Mouse (Mus musculus) kidney, adult 2 months (tissue): ENCODE measurements around the gene Mfsd14a. TPM values are rescaled to one million over a fixed set of nuclear protein-coding genes. Genes with fewer than 3 reads are reported as not detected.

ENCODE experiments used
- DNase-seq: peaks from one replicate; pipeline ENCODE4 v3.0.0; 2021
- H3K27ac ChIP-seq: fragments of 200-500 bp; 2 replicates; pipeline ENCODE4 v1.5.1; 2012; ENCODE audit warnings: low read depth, low read length, control low read depth, inconsistent platforms; ENCODE audit not compliant: insufficient read depth
- H3K27me3 ChIP-seq: fragments of 200-500 bp; replicated peaks from 2 replicates; pipeline ENCODE4 v1.6.1; 2012; ENCODE audit warnings: mild to moderate bottlenecking, moderate library complexity, low read length, inconsistent platforms; ENCODE audit not compliant: control insufficient read depth, insufficient read depth
- H3K36me3 ChIP-seq: fragments of 200-500 bp; 2 replicates; pipeline ENCODE4 v1.6.1; 2012; ENCODE audit warnings: mild to moderate bottlenecking, moderate library complexity, low read length, inconsistent platforms; ENCODE audit not compliant: control insufficient read depth, insufficient read depth
- H3K4me1 ChIP-seq: fragments of 200-500 bp; 2 replicates; pipeline ENCODE4 v1.6.1; 2011; ENCODE audit warnings: low read length; ENCODE audit not compliant: control insufficient read depth, insufficient read depth
- H3K4me3 ChIP-seq: fragments of 200-500 bp; 2 replicates; pipeline ENCODE4 v1.5.1; 2011; ENCODE audit warnings: mild to moderate bottlenecking, low read depth, low read length, control low read depth; ENCODE audit not compliant: insufficient read depth
- CTCF ChIP-seq: fragments of 200-500 bp; conservative IDR thresholded peaks from 2 replicates; pipeline ENCODE4 v1.5.1; 2011; ENCODE audit warnings: low read depth, mild to moderate bottlenecking, control low read depth, low read length, moderate library complexity, mixed read lengths; ENCODE audit not compliant: insufficient read depth, insufficient read length
- POLR2A ChIP-seq: fragments of 200-500 bp; IDR thresholded peaks from one replicate; pipeline ENCODE4 v1.6.1; 2011; ENCODE audit warnings: low read depth, low read length, control low read depth
- WGBS: fragments of 180-500 bp; shearing (Covaris S2); methylation state at CpG from one replicate; pipeline ENCODE4 v1.1.7; 2018; 5-methylcytosine and 5-hydroxymethylcytosine counted together
- polyA plus RNA-seq: library from polyadenylated mRNA; depleted of rRNA; stranded (reverse); fragments of >200 nt; gene quantifications from 2 replicates; pipeline ENCODE4 v1.2.3, GENCODE M21; 2012

Gene Mfsd14a
- polyA plus RNA-seq, 1 experiment: 27.8 TPM

DNA sequence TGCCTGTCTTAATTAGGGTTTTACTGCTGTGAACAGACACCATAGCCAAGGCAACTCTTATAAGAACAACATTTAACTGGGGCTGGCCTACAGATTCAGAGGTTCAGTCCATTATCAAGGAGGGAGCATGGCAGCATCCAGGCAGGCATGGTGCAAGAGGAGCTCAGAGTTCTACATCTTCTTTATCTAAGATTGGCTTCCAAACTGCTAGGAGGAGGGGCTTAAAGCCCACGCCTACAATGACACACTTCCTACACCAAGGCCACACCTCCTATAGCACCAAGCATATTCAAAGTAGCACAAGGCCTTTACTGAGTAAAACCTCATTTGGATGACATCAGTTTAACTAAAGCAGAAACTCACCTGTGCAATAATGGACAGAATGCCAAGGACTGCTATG lies 22.5 kb downstream of the Mfsd14a start:
- no peak overlapping the region for H3K27ac ChIP-seq
- 82% methylated on average over 1 of the region's 1 CpGs for WGBS
- H3K4me1 ChIP-seq: no peaks in the 10 kb centered on the region
- no peak overlapping the region for H3K4me3 ChIP-seq
- no peak for TF ChIP-seq POLR2A
- TF ChIP-seq CTCF: no peak
- no peaks in the 10 kb centered on the region for H3K27me3 ChIP-seq
- DNase-seq: no peak
- peaks cover 8% of the 10 kb centered on the region for H3K36me3 ChIP-seq

DNA sequence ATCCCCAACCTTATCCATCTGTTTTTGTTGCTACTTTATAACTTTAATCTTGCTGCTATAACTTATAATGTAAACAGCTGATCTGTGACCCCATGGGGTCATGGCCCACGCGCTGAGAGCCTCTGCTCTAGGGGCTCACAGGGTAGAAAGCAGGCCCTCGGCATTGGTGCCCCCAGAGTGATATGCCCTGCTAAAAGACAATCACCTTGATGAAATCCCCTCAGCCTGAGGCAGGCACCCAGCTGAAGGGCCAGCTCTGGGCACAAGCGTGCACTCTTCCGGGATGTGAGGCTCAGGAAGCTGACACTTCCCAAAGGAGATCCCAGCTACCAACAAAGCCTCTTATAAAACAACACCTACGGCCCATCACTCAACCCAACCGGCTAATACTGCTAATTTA lies 23.9 kb downstream of the Mfsd14a start:
- Histone ChIP-seq H3K4me1 (no peaks in the 10 kb centered on the region), H3K27me3 (no peaks in the 10 kb centered on the region), H3K4me3 (no peak overlapping the region), H3K36me3 (peaks cover 7% of the 10 kb centered on the region), H3K27ac (no peak overlapping the region)
- DNase-seq: no peak
- TF ChIP-seq CTCF (no peak), POLR2A (no peak)
- 68% methylated on average over 7 of the region's 7 CpGs for WGBS

DNA sequence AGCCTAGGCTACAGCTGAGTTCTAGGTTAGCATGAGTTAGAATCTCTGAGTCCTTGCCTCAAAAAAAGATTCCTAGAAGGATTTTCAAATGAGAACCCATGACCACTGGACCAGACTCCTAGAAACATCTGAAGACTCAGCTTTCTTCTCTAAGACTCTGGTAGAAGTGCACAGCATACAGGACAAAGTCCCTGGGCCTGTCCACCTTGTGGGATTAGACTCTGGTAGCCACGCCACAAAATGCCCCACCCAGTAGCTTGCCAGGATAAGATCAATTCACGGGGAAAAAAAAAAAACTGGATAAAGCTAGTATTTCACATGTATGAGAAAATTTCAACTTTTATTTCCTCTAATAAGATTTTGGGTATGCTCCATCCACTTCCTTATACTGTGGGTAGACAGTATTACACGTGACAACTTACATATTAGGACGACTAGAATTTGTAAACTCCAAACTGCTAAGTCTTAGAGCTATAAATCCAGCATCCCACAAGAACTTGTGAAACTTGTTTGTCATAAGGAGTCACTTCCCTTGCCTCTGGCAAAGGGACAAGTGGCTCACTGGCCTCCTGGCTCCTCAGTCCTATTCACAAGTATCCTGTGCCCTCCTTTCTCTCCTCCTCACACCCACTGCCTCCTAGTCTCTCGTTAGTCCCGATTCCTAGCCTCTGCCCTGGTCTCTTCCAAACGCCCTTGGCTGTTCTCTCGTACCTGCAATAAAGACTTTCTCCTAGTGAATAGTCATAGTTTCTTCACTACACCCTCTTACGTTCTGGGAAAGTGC lies 24.6 kb downstream of the Mfsd14a start:
- Histone ChIP-seq H3K27me3 (no peaks in the 10 kb centered on the region), H3K4me3 (no peak overlapping the region), H3K27ac (no peak overlapping the region), H3K36me3 (peaks cover 8% of the 10 kb centered on the region), H3K4me1 (no peaks in the 10 kb centered on the region)
- TF ChIP-seq POLR2A (no peak), CTCF (no peak)
- peak; percentile 19 for DNase-seq
- WGBS: 74% methylated on average over 9 of the region's 9 CpGs

DNA sequence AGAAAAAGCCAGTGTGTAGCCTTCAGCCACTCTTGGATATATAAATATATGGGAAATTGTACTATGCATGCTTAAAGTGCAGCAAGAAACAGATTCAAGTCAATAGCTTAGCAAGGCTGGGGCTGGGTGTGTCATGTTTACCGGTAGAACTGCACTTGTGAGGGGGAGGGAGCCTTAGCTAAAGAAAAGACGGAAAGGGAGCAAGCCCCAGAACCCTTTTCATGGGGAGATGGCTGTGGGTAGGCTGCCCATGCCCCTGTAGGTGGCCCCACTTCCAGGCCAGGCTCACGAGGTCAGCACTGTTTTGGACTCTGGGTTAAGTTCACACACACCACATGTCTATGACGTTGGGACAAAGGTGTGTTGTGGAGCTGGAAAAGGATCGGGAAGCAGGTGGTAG lies 26.7 kb downstream of the Mfsd14a start:
- H3K4me3 ChIP-seq: no peak overlapping the region
- TF ChIP-seq POLR2A: no peak
- TF ChIP-seq CTCF: no peak
- no peaks in the 10 kb centered on the region for H3K27me3 ChIP-seq
- no peaks in the 10 kb centered on the region for H3K4me1 ChIP-seq
- 64% methylated on average over 5 of the region's 5 CpGs for WGBS
- H3K36me3 ChIP-seq: peaks cover 7% of the 10 kb centered on the region
- no peak for DNase-seq
- no peak overlapping the region for H3K27ac ChIP-seq

DNA sequence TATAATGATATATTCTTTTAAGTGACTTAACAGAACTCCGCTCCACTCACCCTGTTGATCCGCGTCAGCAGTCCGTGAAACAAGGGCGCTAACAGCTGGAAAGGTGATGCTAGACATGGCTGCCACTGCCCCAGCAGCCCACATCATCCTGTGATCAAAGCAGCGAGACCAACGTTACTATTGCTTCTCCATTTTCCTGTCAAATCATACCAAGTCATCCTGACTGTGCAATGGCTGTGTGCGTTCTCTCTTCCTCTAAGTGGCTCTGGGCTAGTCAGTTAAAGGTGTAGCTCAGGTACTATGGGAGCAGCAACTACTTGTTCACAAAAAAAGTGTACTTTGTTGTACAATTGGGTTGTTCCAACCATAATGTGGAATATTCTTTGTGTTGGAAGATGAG lies 27.6 kb downstream of the Mfsd14a start:
- Histone ChIP-seq H3K27ac (no peak overlapping the region), H3K4me3 (no peak overlapping the region), H3K4me1 (no peaks in the 10 kb centered on the region), H3K27me3 (no peaks in the 10 kb centered on the region), H3K36me3 (peaks cover 5% of the 10 kb centered on the region; the same call in 1 of the 2 replicates)
- DNase-seq: no peak
- 86% methylated on average over 8 of the region's 8 CpGs for WGBS
- TF ChIP-seq CTCF: no peak
- TF ChIP-seq POLR2A: no peak

DNA sequence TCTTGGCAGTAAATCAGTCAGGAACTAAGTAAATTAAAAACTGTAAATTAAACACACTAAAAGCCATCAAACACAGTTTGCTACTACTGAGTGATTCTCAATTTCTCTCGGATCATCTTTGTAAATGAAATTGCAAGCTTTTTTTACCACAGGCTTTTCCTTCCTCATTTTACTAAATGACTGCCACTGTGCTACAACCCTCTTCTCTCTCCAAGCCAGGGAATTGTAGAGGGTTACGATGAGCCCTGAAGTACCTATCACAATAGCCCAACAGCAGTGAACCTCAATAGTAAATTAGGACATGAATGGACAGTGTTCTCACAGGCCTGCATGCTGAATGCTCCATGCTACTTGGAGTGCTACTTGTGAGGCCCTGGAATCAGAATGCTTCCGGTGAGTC lies 28.4 kb downstream of the Mfsd14a start:
- 80% methylated on average over 3 of the region's 3 CpGs for WGBS
- no peak overlapping the region for H3K27ac ChIP-seq
- peaks cover 5% of the 10 kb centered on the region; the same call in 1 of the 2 replicates for H3K36me3 ChIP-seq
- no peaks in the 10 kb centered on the region for H3K27me3 ChIP-seq
- no peak overlapping the region for H3K4me3 ChIP-seq
- DNase-seq: no peak
- no peaks in the 10 kb centered on the region for H3K4me1 ChIP-seq
- TF ChIP-seq CTCF: no peak
- TF ChIP-seq POLR2A: no peak

DNA sequence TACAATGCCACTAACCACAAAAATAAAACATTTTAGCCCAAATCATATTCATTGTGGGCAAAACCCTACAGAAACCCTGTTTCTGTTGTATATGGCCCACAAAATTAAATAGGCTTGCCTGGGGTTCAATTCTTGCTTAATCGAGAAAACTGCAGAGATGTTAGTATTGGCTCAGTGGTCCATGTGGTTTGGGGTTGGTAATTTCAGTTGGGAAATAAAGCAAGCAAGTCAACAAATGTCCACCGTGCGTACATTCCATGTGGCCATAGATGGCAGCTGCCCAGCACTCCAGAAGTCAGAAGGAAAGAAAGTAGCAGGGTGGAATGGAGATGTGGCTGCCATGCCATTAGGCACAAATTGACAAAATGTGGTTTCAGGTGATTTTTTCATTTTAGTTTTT lies 29.5 kb downstream of the Mfsd14a start:
- no peaks in the 10 kb centered on the region for H3K4me1 ChIP-seq
- H3K36me3 ChIP-seq: peaks cover 5% of the 10 kb centered on the region; the same call in 1 of the 2 replicates
- no peak for DNase-seq
- TF ChIP-seq POLR2A (no peak), CTCF (no peak)
- no peaks in the 10 kb centered on the region for H3K27me3 ChIP-seq
- WGBS: 81% methylated on average over 3 of the region's 3 CpGs
- H3K4me3 ChIP-seq: no peak overlapping the region
- H3K27ac ChIP-seq: no peak overlapping the region

DNA sequence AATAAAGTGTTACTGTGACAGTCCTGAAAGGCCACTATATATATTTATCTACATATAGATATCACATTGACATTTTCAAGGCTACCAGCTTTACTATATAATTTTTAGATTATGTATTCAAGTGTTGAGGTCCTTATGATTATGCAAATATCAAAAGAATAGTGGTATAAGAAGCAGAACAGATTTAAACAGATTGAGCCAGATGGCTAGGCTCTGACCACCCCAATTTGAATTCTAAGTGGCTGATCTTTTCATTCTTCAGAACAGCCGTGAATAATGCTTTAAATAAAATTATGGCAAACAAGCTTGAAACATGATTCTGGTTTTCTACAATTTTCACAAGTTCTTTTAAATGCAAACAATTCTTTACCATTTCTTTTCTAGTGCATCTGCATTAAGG lies 31.0 kb downstream of the Mfsd14a start:
- TF ChIP-seq CTCF (no peak), POLR2A (no peak)
- no peaks in the 10 kb centered on the region for H3K27me3 ChIP-seq
- H3K36me3 ChIP-seq: peaks cover 5% of the 10 kb centered on the region; the same call in 1 of the 2 replicates
- 77% methylated on average over 1 of the region's 1 CpGs for WGBS
- no peaks in the 10 kb centered on the region for H3K4me1 ChIP-seq
- H3K27ac ChIP-seq: no peak overlapping the region
- H3K4me3 ChIP-seq: no peak overlapping the region
- DNase-seq: no peak
